Mouse (Mus musculus) left cerebral cortex, postnatal 25 days (tissue): ENCODE measurements around the gene Rab11fip3. TPM values are rescaled to one million over a fixed set of nuclear protein-coding genes. Genes with fewer than 3 reads are reported as not detected.
A peak's percentile ranks its signal among the peaks of the same experiment; 100 is the strongest.

Experiments used
- DNase-seq, 2 experiments: peaks; one replicate each; pipeline ENCODE4 v3.0.0; 2022; ENCODE audit warnings: low spot score in 2 of 2, mixed read lengths in 1 of 2
- intact Hi-C: fragments of 180-260 bp; cut with DNase I; formaldehyde crosslinking; loops from one replicate; pipeline ENCODE4 v1.15.1; 2025
- total RNA-seq, 2 experiments: library from RNA; stranded (reverse); gene quantifications; 2 replicates each; pipeline ENCODE4 v1.2.3; 2021

Gene Rab11fip3
- total RNA-seq, 2 experiments from 2014 or later: 95.8 to 103 TPM

- DNase-seq: peak; percentile 84 to 94
- intact Hi-C loops: loop anchor here (1.0 to 10.0 kb wide), 4 partner anchors 49 to 195 kb away; no protein-coding TSS in a partner anchor
Observed at GRCm38 (mm10) chr17:26089905-26090632, 20.7 kb upstream of the Rab11fip3 start, which contains the start of gene Decr2. Gene Decr2, minus strand, starts transcription at chr17:26090337.

- DNase-seq: no peak
- intact Hi-C loops: no loop called here
Observed at GRCm38 (mm10) chr17:26087059-26087564, 17.8 kb upstream of the Rab11fip3 start.

- DNase-seq: no peak
- intact Hi-C loops: no loop called here
Observed at GRCm38 (mm10) chr17:26080867-26081266, 11.5 kb upstream of the Rab11fip3 start.

- peak in 1 of 2 experiments; percentile 51 for DNase-seq
Observed at GRCm38 (mm10) chr17:26078851-26079250, 9.5 kb upstream of the Rab11fip3 start.

GRCm38 (mm10) chr17:26075246-26075645 is 5.9 kb upstream of the Rab11fip3 start:
- DNase-seq: peak; percentile 58 to 94
- intact Hi-C loops: no loop called here

More at GRCm38 (mm10) chr17:26078851-26079250, 9.5 kb upstream of the Rab11fip3 start:
- intact Hi-C loops: no loop called here

- DNase-seq: no peak
- intact Hi-C loops: no loop called here
Observed at GRCm38 (mm10) chr17:26070136-26070535, 781 bp upstream of the Rab11fip3 start.

GRCm38 (mm10) chr17:26068024-26068830 is 1.1 kb downstream of the Rab11fip3 start:
- DNase-seq: no peak
- intact Hi-C loops: loop anchor here (2.0 kb wide), 1 partner anchor 27 kb away; no protein-coding TSS in a partner anchor

GRCm38 (mm10) chr17:26066488-26067020 is 2.8 kb downstream of the Rab11fip3 start:
- intact Hi-C loops: no loop called here
- DNase-seq: no peak

GRCm38 (mm10) chr17:26064916-26065315 is 4.4 kb downstream of the Rab11fip3 start:
- no peak for DNase-seq
- intact Hi-C loops: no loop called here

- no peak for DNase-seq
- intact Hi-C loops: no loop called here
Observed at GRCm38 (mm10) chr17:26057787-26058567, 11.4 kb downstream of the Rab11fip3 start.

- intact Hi-C loops: no loop called here
- DNase-seq: peak in 1 of 2 experiments; percentile 86
Observed at GRCm38 (mm10) chr17:26057278-26057677, 12.1 kb downstream of the Rab11fip3 start.

GRCm38 (mm10) chr17:26055164-26055563 is 14.2 kb downstream of the Rab11fip3 start:
- no peak for DNase-seq
- intact Hi-C loops: no loop called here

GRCm38 (mm10) chr17:26054133-26054845 is 15.1 kb downstream of the Rab11fip3 start:
- DNase-seq: no peak
- intact Hi-C loops: no loop called here

- intact Hi-C loops: no loop called here
- no peak for DNase-seq
Observed at GRCm38 (mm10) chr17:26052706-26053105, 16.6 kb downstream of the Rab11fip3 start.

- no peak for DNase-seq
- intact Hi-C loops: no loop called here
Observed at GRCm38 (mm10) chr17:26052074-26052473, 17.3 kb downstream of the Rab11fip3 start.

GRCm38 (mm10) chr17:26048118-26048517 is 21.2 kb downstream of the Rab11fip3 start:
- intact Hi-C loops: no loop called here
- peak in 1 of 2 experiments; percentile 47 for DNase-seq

GRCm38 (mm10) chr17:26046253-26046997 is 22.9 kb downstream of the Rab11fip3 start:
- intact Hi-C loops: no loop called here
- no peak for DNase-seq

GRCm38 (mm10) chr17:26045285-26045684 is 24.1 kb downstream of the Rab11fip3 start:
- intact Hi-C loops: no loop called here
- no peak for DNase-seq
